Mouse (Mus musculus) spleen, adult 2 months (tissue): ENCODE measurements around the gene Olfr552.

Experiments
- CTCF ChIP-seq: fragments of 200-500 bp; IDR thresholded peaks from 2 replicates; pipeline ENCODE4 v1.5.1; 2011; ENCODE audit warnings: mild to moderate bottlenecking, inconsistent platforms; ENCODE audit not compliant: insufficient read depth, insufficient read length, insufficient replicate concordance; ENCODE audit errors: extremely low read depth
- POLR2A ChIP-seq: fragments of 200-500 bp; IDR thresholded peaks from 2 replicates; pipeline ENCODE4 v1.6.1; 2011; ENCODE audit warnings: low read depth, low read length, inconsistent platforms

DNA sequence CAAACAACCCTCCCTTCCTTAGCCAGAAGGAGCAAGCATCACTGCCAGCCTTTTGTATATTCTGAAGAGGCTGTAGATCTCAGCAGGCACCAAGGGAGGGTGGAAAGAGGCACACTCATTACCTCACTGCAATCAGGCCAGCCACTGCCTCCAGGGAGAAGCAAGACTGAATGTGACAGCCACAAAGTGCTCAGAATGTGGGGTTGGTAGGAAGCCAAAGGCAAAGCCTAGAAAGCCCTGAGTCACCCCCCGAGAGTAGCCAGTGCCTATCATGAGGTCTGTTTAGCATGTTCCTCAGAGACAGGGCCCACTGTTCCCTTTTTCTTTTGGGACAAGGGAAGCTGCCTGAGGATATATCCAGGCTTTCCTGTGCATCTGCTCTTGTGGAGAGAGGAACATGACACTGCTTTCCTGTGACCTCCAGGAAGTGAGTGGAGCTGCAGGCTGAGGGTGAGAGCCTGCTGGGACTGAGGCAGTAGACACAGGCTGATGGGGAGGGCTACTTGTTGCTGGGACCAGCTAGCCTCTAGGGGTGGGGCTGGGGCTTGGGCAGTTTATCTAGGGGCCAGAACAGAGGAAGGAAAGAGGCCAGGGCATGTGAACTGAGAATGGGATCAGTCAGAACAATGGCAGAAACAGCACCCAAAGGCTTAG, at the start of gene Olfr552:
- TF ChIP-seq CTCF = no peak
- TF ChIP-seq POLR2A = no peak
